ENCODE assay signal across 28 mouse cellular contexts in the genomic region with DNA sequence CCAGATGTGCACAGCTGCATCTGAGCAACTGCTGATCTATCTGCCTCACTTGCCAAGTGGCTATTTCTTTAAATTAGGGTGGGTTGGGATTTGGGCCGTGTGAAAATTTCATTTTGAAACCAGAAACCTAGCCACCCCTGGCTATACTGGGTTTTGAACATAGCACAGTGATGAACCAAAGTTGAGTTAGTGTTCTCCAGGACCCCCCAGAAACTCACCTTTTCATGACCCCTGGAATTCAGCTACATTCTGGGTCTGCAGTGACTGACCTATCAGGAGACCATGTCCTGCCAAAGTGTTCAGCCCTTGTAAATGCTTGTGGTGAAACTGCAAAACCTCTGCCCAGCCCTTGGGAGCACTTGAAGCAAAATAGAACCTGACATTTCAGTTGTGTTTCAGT.
"Had no signal": no experiment of that assay in that cellular context is flagged by ENCODE, and none has a peak within 500 bp of the region (broad histone marks: within the 10 kb centered on the region; RNA-seq: fewer than 3 reads in every experiment).

No protein-coding gene starts in this region.

- H3K4me1 ChIP-seq: heart, embryonic 13.5 days; heart, embryonic 15.5 days; hindbrain, embryonic 10.5 days; hindbrain, embryonic 12.5 days; intestine, embryonic 15.5 days; liver, embryonic 13.5 days; liver, embryonic 15.5 days had no signal

- H3K27ac ChIP-seq: heart, adult 2 months; heart, embryonic 13.5 days; heart, embryonic 15.5 days; hindbrain, embryonic 10.5 days; hindbrain, embryonic 12.5 days; hindbrain, embryonic 14.5 days; intestine, embryonic 15.5 days; layer of hippocampus, adult 2 months; left cerebral cortex, adult 2 months; limb, embryonic 12.5 days; liver, embryonic 13.5 days; liver, embryonic 15.5 days had no signal

- H3K27me3 ChIP-seq: heart, embryonic 13.5 days; heart, embryonic 15.5 days; hindbrain, embryonic 12.5 days; intestine, embryonic 15.5 days; limb, embryonic 12.5 days; liver, embryonic 13.5 days; liver, embryonic 15.5 days had no signal

- H3K9ac ChIP-seq: heart, embryonic 13.5 days; heart, embryonic 15.5 days; hindbrain, embryonic 12.5 days; hindbrain, embryonic 14.5 days; intestine, embryonic 15.5 days; limb, embryonic 12.5 days; liver, embryonic 13.5 days; liver, embryonic 15.5 days had no signal

- ATAC-seq: hindbrain, embryonic 16.5 days; inflammation-experienced regulatory T-cells, adult 6 months; intestine, embryonic 15.5 days; intestine, postnatal 0 days had no signal

- H3K4me3 ChIP-seq: heart, adult 2 months; heart, embryonic 13.5 days; heart, embryonic 15.5 days; hindbrain, embryonic 10.5 days; hindbrain, embryonic 12.5 days; intestine, embryonic 15.5 days; layer of hippocampus, adult 2 months; left cerebral cortex, adult 2 months; limb, embryonic 12.5 days; liver, embryonic 13.5 days; liver, embryonic 15.5 days had no signal

- H3K36me3 ChIP-seq: heart, embryonic 13.5 days; heart, embryonic 15.5 days; hindbrain, embryonic 10.5 days; hindbrain, embryonic 12.5 days; intestine, embryonic 15.5 days; limb, embryonic 12.5 days; liver, embryonic 13.5 days; liver, embryonic 15.5 days had no signal

- DNase-seq: gastrocnemius, postnatal 14 days; gastrocnemius, postnatal 36 days; heart, adult 11 months; heart, adult 2 months; heart, postnatal 4 days; kidney, adult 18-20 months; kidney, adult 8-10 months; kidney, postnatal 10 days; kidney, postnatal 25 days; kidney, postnatal 4 days; left cerebral cortex, postnatal 4 days; liver; liver, embryonic 13.5 days had no signal

- H3K4me2 ChIP-seq: heart, embryonic 11.5 days; heart, embryonic 13.5 days; heart, embryonic 15.5 days; hindbrain, embryonic 12.5 days; hindbrain, embryonic 14.5 days; intestine, embryonic 15.5 days; limb, embryonic 12.5 days; liver, embryonic 11.5 days; liver, embryonic 13.5 days; liver, embryonic 15.5 days had no signal

- H3K9me3 ChIP-seq: heart, embryonic 13.5 days; heart, embryonic 15.5 days; hindbrain, embryonic 10.5 days; hindbrain, embryonic 12.5 days; intestine, embryonic 15.5 days; limb, embryonic 12.5 days; liver, embryonic 13.5 days; liver, embryonic 15.5 days had no signal
